Mouse (Mus musculus) liver, embryonic 14.5 days (tissue): ENCODE measurements around the gene Gm49320.

ENCODE experiments used
- CTCF ChIP-seq: IDR thresholded peaks from 2 replicates; pipeline ENCODE4 v1.5.1; 2016; ENCODE audit warnings: antibody characterized with exemption, low read depth, control low read depth
- EP300 ChIP-seq: IDR thresholded peaks from 2 replicates; pipeline ENCODE4 v1.6.1; 2016; ENCODE audit warnings: antibody characterized with exemption, low read depth

DNA sequence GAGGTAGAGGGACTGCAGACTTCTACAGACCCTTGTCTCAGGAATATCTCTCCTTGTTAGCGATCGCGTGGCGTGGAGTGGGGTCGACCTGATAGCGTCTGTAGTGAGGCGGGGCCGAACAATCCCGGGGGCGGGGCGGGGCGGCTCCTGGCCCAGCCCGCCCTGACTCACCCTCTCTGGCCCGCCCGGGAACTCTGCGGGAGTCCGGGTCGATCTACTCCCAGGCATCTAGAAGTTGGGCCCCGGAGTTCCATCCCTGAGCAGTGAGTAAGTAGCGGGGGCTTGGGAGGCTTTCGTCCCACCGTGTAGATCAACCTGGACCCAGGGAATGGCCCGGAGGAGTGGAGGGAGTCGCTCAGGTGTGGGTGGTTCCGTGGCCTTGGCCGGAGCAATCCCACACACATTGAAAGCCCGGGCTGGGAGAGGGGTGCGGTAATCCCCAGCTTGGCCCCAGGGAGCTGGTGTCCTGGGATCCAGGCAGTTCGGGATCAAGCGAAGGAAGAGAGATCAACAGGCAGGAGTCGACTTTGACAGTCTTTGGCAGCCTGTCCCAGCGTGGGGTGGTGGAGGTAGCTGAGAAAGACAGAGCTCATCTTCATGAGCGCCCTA, 11.8 kb upstream of the Gm49320 start, which contains the start of gene Lrrc8e:
- TF ChIP-seq CTCF = no peak
- TF ChIP-seq EP300 = no peak
